Mouse (Mus musculus) embryonic fibroblast, embryonic 13.5 days (primary cell): Measurements from ENCODE around the gene Pptc7. TPM values are rescaled to one million over a fixed set of nuclear protein-coding genes. Genes with fewer than 3 reads are reported as not detected.

Experiments used
- H3K27ac ChIP-seq: 2 replicates; pipeline ENCODE4 v1.5.1; 2012; ENCODE audit warnings: low read length, control low read depth, inconsistent platforms; ENCODE audit not compliant: insufficient read depth
- H3K4me1 ChIP-seq: 2 replicates; pipeline ENCODE4 v1.6.1; 2011; ENCODE audit warnings: low read length; ENCODE audit not compliant: control insufficient read depth, insufficient read depth
- H3K4me3 ChIP-seq: 2 replicates; pipeline ENCODE4 v1.5.1; 2011; ENCODE audit warnings: mild to moderate bottlenecking, control low read depth, low read length; ENCODE audit not compliant: insufficient read depth
- CTCF ChIP-seq: IDR thresholded peaks from 2 replicates; pipeline ENCODE4 v1.5.1; 2011; ENCODE audit warnings: mild to moderate bottlenecking, control low read depth, low read length, moderate library complexity, borderline replicate concordance; ENCODE audit not compliant: insufficient read depth
- POLR2A ChIP-seq: IDR thresholded peaks from 2 replicates; pipeline ENCODE4 v1.6.1; 2011; ENCODE audit warnings: low read depth, mild to moderate bottlenecking, control low read depth, low read length, moderate library complexity
- polyA plus RNA-seq: library from polyadenylated mRNA; stranded (reverse); fragments of >200 nt; gene quantifications from 2 replicates; pipeline ENCODE4 v1.2.4, GENCODE M21; 2011; ENCODE audit warnings: low read depth; ENCODE audit not compliant: missing spikeins, insufficient read length

Gene Pptc7
- polyA plus RNA-seq, 1 experiment = 15.6 TPM

DNA sequence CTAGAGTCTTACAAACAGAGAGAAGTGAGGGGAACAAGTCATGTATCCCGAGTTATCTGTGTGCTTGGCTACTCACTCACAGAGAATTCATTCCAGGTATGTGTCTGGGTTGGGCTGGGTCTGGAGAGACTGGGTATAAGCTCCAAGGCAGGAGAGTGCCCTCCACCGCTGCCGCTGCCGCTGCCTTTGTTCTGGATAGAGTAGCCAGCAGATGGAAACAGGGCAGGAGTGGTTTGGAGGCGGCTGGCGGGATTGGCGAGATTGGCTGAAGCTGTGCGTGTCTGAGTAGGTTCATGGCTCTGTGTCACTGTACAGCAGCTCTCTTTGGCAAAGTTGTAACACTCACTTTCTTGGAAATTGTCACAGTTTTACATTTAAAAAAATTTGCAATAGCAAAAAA is 39.4 kb downstream of the Pptc7 start:
- Histone ChIP-seq H3K4me1 (peaks cover 18% of the 10 kb centered on the region), H3K27ac (no peak overlapping the region), H3K4me3 (no peak overlapping the region)
- no peak for TF ChIP-seq CTCF
- TF ChIP-seq POLR2A = no peak

DNA sequence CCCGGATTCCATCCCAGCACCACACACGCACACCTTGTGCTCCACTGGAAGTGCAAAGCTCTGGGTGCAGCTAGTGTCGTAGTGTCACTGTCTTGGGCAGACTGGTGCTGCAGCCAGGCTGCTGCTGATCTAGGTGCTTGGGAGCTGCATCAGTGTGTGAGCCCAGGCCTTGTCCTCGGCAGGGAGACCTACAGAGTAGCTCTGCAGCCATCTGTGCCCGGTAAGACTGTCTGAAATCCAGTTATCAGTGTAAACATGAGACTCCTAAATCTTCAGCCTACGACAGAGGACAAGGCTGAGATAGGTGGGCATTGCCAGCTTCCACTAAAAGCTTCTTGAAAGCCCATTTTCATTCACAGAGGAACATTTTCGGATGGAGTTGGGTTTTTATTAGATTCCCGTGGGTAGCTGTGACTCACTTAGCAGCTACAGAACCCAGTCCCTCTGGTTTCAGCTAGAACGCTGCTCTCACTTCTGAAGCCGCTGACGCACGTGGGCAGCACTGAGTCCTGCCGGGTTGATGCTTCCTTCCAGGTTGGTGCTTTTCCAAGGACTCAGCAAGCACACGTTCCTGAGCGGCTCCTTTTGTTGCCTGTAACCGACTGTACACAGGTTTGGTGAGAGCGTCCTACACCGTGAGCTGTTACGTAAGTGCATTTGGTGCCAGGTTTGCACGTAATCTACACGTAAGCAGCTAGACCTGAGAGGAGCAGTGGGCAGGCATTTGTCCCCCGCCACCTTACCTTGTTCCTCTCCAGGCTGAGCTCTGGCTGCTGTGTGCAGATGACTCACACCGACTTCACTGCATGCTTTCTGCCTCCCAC is 40.7 kb downstream of the Pptc7 start:
- Histone ChIP-seq H3K4me1 (peaks cover 15% of the 10 kb centered on the region; the same call in 1 of the 2 replicates), H3K27ac (peak overlapping the region; percentile 73), H3K4me3 (no peak overlapping the region)
- TF ChIP-seq CTCF (peak; percentile 38; the same call in 1 of the 2 replicates), POLR2A (no peak)

- Histone ChIP-seq H3K4me1 (peaks cover 13% of the 10 kb centered on the region; the same call in 1 of the 2 replicates), H3K4me3 (no peak overlapping the region), H3K27ac (peak overlapping the region; percentile 59)
- TF ChIP-seq CTCF (no peak), POLR2A (no peak)
Observed at GRCm38 (mm10) chr5:122325477-122325876, 41.3 kb downstream of the Pptc7 start.

GRCm38 (mm10) chr5:122327283-122327682 is 43.1 kb downstream of the Pptc7 start:
- H3K27ac ChIP-seq = no peak overlapping the region
- H3K4me1 ChIP-seq = peaks cover 13% of the 10 kb centered on the region; the same call in 1 of the 2 replicates
- H3K4me3 ChIP-seq = no peak overlapping the region
- TF ChIP-seq POLR2A = no peak
- TF ChIP-seq CTCF = no peak

- no peak overlapping the region for H3K4me3 ChIP-seq
- H3K4me1 ChIP-seq = peaks cover 6% of the 10 kb centered on the region; the same call in 1 of the 2 replicates
- no peak overlapping the region for H3K27ac ChIP-seq
- no peak for TF ChIP-seq CTCF
- no peak for TF ChIP-seq POLR2A
Observed at GRCm38 (mm10) chr5:122330269-122330668, 46.1 kb downstream of the Pptc7 start.

DNA sequence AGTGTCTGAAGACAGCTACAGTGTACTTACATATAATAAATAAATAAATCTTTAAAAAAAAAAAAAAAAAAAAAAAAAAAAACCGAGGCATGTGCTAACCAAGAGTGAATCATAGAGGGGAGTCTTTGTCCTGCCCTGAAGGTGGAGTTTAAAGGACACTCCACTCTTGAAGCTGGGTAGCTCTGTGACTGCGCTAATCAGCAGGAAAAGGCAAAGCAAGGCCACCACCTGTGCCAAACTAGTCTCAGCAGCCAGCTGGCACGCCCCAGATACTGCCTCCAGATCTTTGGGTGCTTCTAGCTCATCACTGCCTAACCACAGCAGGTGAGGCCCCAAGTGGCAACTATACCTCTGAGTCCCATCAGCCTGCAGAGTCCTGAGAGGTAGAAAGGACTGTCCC is 50.5 kb downstream of the Pptc7 start:
- Histone ChIP-seq H3K4me1 (no peaks in the 10 kb centered on the region), H3K4me3 (no peak overlapping the region), H3K27ac (no peak overlapping the region)
- TF ChIP-seq POLR2A (no peak), CTCF (no peak)

GRCm38 (mm10) chr5:122336554-122337294 is 52.6 kb downstream of the Pptc7 start:
- Histone ChIP-seq H3K4me3 (no peak overlapping the region), H3K4me1 (no peaks in the 10 kb centered on the region), H3K27ac (no peak overlapping the region)
- TF ChIP-seq CTCF = no peak
- TF ChIP-seq POLR2A = no peak

DNA sequence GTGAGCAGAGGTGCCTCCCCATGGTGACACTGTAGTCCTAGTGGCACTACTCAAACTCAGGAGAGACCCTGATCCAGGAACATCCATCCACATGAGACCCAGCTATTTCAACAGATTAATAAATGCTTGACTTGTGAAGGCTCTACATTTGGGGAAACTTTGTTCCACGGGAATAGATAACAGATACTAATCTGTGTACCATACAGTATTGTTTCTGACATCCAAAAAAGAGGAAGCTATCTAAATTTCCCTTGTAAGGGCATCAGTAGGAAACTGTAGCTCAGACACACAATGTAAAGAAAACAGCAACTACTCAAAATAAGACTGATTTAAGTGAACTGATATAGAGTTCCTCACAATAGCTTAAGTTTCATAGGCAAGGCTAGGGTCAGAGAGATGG is 58.7 kb downstream of the Pptc7 start:
- Histone ChIP-seq H3K4me1 (no peaks in the 10 kb centered on the region), H3K4me3 (no peak overlapping the region), H3K27ac (no peak overlapping the region)
- TF ChIP-seq CTCF (no peak), POLR2A (no peak)

DNA sequence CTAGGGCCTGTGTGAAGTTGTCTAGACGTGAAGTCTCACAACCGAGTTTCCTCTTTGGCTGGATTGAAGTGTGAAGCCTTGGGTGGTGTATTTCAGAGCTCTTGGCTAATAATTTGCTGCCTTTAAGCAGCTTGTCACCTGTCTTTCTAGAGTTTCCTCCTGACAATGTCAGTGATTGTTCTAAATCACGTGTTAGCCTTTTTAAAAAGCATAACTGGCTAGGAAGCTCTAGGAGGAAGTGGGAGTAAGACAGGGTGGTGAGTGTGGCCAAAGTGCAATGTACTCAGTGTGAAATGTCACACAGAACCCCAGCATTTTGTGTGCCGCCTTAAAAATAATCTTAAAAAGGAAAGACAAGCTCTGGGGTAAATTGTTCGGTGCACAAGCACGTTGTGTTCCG is 59.6 kb downstream of the Pptc7 start:
- no peak for TF ChIP-seq CTCF
- no peak for TF ChIP-seq POLR2A
- no peaks in the 10 kb centered on the region for H3K4me1 ChIP-seq
- no peak overlapping the region for H3K4me3 ChIP-seq
- no peak overlapping the region for H3K27ac ChIP-seq

GRCm38 (mm10) chr5:122344260-122344659 is 60.1 kb downstream of the Pptc7 start:
- Histone ChIP-seq H3K4me1 (no peaks in the 10 kb centered on the region), H3K27ac (no peak overlapping the region), H3K4me3 (no peak overlapping the region)
- peak; percentile 87; the same call in 1 of the 2 replicates for TF ChIP-seq CTCF
- TF ChIP-seq POLR2A = no peak
